Mouse (Mus musculus) stomach, adult 2 months (tissue): ENCODE results near the gene Krtap6-2. TPM values are rescaled to one million over a fixed set of nuclear protein-coding genes. Genes with fewer than 3 reads are reported as not detected.

Experiments
- polyA plus RNA-seq: library from polyadenylated mRNA; depleted of rRNA; stranded (reverse); fragments of >200 nt; gene quantifications from 2 replicates; pipeline ENCODE4 v1.2.3, GENCODE M21; 2012; rRNA removed

Gene Krtap6-2
- polyA plus RNA-seq: not detected in 2 replicates

GRCm38 (mm10) chr16:89420011-89420410 is at the start of gene Krtap6-2:
Krtap6-2 (minus strand) TSS chr16:89420111.

GRCm38 (mm10) chr16:89403768-89404167 is 16.1 kb downstream of the Krtap6-2 start, which contains the start of gene Krtap21-1:
Krtap21-1 (minus strand) TSS chr16:89403868.

Other genes with a start within 250 kb of the Krtap6-2 start
- not detected in 2 replicates for gene 1110057P08Rik, start 245.4 kb downstream of the Krtap6-2 start, polyA plus RNA-seq
- not detected in 2 replicates for gene Krtap20-2, start 214.2 kb downstream of the Krtap6-2 start, polyA plus RNA-seq
- not detected in 2 replicates for gene Krtap21-1, start 16.2 kb downstream of the Krtap6-2 start, polyA plus RNA-seq
- gene Krtap8-1, start 67.8 kb upstream of the Krtap6-2 start, polyA plus RNA-seq: not detected in 2 replicates
- gene Krtap7-1, start 88.2 kb upstream of the Krtap6-2 start, polyA plus RNA-seq: not detected in 2 replicates
- not detected in 2 replicates for gene Krtap11-1, start 151.1 kb upstream of the Krtap6-2 start, polyA plus RNA-seq